Comparison of ENCODE assay signal across 15 mouse cellular contexts in the genomic region with DNA sequence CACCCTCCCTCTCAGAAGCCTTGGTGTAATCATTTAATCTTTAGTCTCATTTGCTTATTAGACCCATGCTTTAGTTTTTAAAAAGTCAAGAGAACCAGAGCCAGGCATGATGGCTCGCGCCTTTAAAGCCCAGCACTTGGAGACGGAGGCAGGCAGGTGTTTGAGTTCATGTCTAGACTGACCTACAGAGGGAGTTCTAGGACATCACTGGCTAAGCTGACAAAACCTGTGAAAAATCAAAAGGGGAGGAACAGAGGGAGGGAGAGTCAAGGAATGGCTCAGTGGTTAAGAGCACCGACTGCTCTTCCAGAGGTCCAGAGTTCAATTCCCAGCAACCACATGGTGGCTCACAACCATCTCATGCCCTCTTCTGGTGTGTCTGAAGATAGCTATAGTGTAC.
"Had no signal": no experiment of that assay in that cellular context is flagged by ENCODE, and none has a peak within 500 bp of the region (broad histone marks: within the 10 kb centered on the region; RNA-seq: fewer than 3 reads in every experiment).

No protein-coding gene starts in this region.

- H3K9ac ChIP-seq: liver, embryonic 15.5 days; neural tube, embryonic 13.5 days had no signal

- ATAC-seq: lung, postnatal 0 days had no signal

- DNase-seq: kidney, adult 18-20 months; kidney, postnatal 4 days; lung, adult 2 months; lung, postnatal 36 days; midbrain, embryonic 14.5 days; retina, postnatal 1 day; right cerebral cortex, postnatal 4 days; spleen, adult 18-20 months; thymus, postnatal 4 days had no signal

- H3K4me1 ChIP-seq: limb, embryonic 10.5 days; liver, embryonic 15.5 days; neural tube, embryonic 13.5 days had no signal

- H3K9me3 ChIP-seq: limb, embryonic 10.5 days; liver, embryonic 15.5 days; neural tube, embryonic 13.5 days had no signal

- H3K4me2 ChIP-seq: liver, embryonic 11.5 days; liver, embryonic 15.5 days; neural tube, embryonic 13.5 days had no signal

- H3K36me3 ChIP-seq: limb, embryonic 10.5 days; liver, embryonic 15.5 days; neural tube, embryonic 13.5 days had no signal

- H3K4me3 ChIP-seq: left cerebral cortex, adult 2 months; limb, embryonic 10.5 days; liver, embryonic 15.5 days; neural tube, embryonic 13.5 days had no signal

- H3K27ac ChIP-seq: left cerebral cortex, adult 2 months; limb, embryonic 10.5 days; liver, embryonic 15.5 days; neural tube, embryonic 13.5 days had no signal
